Mouse (Mus musculus): ENCODE results near the gene Ccdc83. TPM values are rescaled to one million over a fixed set of nuclear protein-coding genes. Genes with fewer than 3 reads are reported as not detected.
"Not testable (repeated sequence)": the region's sequence is repeated elsewhere in the genome, so short reads cannot be mapped to it uniquely, and the experiment has no call there.

The Ccdc83 gene
- total RNA-seq, 1 experiment from 2014 or later, result not detected

DNA sequence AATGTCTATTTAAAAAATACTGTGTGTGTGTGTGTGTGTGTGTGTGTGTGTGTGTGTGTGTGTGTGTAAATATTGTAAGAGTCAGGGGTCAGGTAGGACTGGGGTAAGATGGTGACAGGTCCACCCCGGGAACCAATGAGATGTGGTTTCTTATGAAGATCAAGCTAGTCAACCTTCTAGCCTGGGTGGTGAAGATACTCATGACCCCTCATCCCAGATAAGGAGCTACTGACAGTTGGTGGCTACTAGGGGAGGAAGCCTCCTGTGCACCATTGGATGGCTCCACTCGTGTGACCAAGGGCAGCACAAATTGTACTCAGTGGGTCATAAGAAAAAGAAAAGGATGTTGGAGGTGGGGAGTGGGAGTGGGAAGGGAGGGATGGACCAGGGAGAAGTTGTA lies 5.7 kb downstream of the Ccdc83 start:
- DNase-seq, result no peak

DNA sequence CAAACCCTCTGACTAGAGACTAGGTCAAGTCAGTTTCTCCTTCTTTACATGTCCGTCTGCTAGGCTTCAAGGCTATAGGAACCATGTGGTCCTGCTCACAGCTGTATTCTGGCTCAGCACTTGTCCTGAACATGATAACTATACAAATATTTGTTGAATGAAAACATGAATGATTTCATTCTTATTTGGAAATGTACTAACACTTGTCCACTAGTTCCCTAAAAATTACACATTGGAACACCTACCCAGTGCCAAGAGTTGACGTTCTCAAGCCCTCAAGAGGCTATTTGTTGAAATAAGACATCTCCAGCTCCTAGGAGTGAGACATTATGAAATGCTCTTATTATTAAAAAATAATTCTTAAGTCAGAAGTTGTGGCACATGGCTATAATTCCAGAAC lies 6.9 kb downstream of the Ccdc83 start:
- no peak for DNase-seq

DNA sequence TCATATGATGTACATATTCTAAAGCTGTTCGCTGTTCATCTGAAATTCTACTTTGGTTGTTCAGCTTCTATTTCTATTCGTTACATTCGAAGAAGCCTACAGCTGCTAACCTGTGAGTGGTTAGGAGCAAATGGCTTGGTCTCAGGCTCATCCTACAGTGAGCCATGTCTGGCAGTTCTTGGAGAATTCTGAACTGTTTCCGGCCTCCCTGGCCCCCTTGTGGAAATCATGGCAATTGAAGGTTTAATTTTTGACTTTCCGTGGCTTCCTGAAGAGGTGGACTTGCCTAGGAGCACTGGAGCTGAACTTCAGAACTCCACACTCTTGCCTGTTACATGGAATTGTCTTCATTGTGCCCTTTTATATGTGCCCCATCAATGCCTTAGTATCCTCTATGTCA lies 12.6 kb downstream of the Ccdc83 start:
- no peak for DNase-seq

DNA sequence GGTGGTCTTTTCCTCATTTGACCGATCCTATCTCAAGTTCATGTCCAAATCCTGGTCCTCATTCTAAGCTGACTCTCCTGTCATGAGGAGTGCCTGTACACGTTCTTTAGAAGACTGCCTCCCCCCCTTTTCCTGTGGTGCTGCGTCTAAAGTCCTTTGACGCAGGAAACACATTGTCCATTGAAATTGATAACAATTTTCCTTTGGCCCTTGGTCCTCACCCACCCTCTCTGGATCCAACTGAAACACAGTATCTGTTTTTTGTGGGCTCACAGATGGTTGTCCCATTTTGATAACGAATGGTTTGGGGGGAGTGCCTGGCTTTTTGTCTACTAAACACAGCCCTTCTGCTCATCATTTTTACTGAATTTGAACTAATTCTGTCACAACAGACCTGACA lies 21.9 kb downstream of the Ccdc83 start:
- DNase-seq, result no peak

DNA sequence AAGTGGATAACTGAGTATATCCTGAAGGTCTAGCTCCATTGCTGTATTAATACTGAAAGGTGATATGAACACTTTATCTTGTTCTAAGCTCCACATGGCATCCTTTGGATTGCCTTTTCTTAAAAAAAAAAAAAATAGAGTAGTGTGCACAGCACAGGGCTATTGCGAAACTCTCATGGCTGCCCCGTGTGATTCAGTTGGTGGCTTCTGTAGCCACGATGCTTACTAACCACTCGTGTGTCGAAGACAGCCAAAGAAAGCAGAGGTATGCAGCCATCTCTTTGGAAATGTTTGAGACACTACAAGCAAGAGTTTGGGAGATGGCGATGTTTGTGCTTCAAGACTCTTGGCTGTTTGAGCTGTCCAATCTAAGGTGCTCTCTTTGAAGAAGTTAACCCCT lies 22.4 kb downstream of the Ccdc83 start:
- no peak for DNase-seq

DNA sequence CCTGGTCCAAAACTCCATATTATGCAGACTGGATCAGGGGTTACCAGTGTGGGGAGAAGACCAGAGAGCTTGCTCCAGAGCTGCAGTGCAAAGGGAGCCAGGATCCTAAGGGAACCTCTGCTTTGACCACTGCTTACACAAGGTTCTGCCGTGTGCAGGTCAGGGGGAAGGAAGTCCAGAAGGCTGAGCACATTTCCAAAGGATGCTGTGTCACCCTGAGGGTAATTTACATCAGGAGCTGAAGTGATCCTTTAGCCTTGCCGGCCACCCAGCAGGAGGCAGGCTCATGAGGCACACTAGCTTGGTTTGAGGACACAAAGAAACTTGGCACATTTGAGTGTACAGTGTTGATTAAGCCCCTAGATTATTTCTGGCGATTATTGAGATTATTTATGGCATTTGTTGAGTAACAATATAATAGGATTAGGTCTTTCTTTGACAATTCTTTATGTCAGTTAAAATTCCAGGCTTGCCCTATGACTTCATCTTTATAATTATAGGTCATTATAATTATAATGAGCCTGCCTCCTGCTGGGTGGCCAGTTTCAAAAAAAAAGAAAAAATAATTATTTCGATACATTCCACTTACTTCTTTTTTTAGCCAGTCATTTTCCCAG lies 29.2 kb downstream of the Ccdc83 start:
- no peak for DNase-seq

DNA sequence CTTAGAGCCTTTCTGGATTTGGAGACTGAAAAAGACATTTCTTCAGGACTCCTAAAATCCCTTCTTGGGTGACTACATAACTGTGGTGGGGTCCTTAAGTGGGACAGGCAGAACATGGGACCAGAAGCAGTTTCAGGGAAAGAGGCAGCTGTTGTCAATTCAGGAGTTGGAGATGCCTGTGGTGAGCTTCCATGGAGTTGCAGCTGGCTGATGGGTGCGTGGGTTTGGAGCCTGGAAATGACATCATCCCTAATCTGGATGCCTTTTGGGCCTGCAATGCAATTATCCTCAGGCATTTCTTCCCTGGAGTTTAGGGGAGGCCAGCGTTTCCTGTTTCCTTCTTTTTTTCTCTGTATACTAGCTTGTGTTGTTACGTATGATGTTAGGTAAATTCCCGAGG lies 31.7 kb downstream of the Ccdc83 start:
- DNase-seq, result no peak

DNA sequence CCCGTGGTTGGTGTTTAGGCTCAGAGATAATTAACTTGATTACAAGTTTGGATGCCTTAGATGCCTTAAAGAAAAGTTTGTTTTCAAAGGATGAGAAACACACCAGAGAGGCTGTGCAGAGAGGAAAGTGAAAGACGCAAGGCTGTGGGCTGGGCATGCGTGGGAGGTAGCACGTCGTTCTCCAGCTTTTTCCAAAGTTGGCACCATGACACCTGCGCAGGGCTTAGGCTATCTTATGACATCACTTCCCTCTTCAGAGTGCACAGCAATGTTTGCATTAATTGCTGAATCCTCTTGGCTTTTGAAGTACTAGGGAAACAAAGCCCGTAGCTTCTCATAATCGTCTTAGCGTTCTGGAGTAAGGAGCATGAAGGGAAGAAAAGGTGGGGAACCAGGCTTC lies 34.1 kb downstream of the Ccdc83 start:
- no peak for DNase-seq

DNA sequence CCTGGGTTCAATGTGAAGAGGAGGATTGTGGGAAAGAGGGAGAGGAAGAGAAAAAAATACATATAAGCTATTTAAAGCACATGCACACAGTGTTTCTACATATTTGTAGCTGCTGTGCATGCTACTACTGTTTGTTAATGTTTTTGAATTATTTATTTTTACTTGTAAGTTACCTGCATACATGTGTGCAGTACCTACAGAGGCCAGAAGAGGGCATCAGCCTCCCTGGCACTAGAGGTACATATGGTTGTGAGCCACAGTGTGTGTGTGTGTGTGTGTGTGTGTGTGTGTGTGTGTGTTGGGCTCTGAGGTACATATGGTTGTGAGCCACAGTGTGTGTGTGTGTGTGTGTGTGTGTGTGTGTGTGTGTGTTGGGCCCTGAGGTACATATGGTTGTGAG lies 36.7 kb downstream of the Ccdc83 start:
- DNase-seq, result not testable (repeated sequence)

DNA sequence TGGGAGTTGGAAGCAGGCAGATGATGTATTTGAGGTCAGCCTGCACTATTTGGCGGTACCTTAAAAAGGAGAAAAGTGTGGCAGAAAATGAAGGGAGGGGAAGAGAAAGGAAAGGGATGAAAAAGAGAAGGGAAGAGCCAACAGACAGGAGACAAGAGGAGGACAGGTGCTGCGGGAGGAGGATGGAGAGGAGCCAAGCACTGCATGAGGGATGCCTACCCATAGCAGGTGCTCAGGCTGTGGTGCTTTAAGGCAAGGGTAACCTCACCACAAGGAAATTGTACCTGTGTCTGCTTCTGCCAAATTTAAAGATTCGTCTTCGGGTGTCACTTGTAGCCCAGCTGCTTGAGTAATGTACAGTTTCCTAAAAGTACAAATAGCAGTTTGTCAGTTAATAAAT lies 37.5 kb downstream of the Ccdc83 start:
- no peak for DNase-seq

DNA sequence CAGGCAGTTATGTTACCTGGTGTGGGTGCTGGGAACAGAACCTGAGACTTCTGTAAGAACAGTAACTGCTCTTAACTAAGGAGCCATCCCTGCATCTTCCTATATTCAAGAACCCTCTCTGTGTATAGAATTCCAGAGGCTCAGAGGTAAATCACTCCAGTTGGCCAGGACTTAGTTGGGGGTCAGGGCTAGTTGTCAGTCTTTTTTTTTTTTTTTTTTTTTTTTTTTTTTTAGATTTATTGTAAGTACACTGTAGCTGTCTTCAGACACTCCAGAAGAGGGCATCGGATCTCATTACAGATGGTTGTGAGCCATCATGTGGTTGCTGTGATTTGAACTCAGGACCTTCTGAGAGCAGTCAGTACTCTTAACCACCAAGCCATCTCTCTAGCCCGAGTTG lies 44.1 kb downstream of the Ccdc83 start:
- no peak for DNase-seq

DNA sequence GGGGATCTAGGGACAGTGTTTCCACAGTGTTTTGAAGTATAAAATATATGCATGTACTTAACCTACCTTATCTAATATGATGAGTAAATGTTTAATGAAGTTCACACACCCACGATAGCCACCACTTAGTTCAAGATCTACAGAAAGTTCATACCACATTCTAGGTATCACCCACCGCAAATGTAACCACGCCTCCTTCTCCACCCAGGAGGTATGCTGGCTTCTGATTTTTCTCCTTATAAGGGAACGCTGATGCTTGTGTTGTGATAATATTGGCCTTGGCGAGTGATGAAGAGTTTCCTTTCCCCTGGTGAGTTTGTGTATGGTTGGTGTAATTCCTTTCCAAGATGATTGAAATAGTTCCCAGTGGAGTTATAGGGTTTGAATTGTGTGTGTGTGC lies 47.5 kb downstream of the Ccdc83 start:
- no peak for DNase-seq

DNA sequence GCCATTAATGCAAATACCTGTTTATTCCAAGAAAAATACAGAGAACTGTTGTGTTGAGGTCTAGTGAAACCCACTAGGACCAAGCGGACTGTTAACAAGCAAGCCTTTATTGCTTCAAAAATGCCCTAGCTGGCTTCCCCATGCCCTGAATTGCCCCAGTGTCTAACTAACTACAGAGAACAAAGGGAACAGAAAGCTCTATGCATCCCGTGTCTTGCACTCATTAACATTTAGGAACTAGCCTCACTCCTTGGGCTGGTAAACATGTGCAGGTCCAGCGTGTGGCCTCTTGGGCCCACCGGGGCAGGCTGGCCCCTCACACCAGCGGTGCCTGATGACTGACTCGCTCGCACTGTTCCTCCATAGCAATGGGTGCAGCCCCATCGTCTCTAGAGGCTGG lies 49.1 kb downstream of the Ccdc83 start:
- DNase-seq, result no peak

DNA sequence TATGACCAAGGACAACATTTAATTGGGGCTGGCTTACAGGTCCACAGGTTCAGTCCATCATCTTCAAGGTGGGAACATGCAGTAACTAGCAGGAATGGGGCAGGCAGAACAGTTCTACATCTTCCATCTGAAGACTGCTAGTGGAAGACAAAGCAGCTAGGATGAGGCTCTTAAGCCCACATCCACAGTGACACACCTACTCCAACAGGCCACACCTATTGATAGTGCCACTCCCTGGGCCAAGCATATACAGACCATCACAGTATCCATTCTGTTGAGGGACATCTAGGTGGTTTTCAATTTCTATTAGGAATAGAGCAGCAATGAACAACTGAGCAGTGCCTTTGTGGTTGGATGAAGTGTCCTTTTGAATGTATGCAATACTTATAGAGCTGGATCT lies 54.6 kb downstream of the Ccdc83 start:
- no peak for DNase-seq

DNA sequence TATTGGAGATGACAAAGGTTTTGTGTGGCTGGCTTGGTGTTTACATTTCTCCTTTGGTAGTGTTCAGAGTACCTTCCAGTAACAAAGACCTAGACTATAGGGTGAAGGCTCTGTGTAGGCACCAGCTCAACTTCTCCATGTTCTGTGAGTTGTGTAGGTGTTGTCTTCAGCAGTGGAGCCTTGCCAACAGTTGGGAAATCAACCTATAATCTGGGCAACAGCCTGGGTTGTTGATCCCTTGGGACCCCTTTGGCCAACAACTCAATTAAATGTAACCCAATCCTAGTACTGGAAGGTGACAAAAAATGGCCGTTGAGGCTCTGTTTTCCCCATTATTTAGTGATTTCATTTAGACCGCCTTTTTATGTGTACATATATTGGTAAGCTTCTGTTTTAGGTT lies 55.5 kb downstream of the Ccdc83 start:
- DNase-seq, result peak; percentile 8

DNA sequence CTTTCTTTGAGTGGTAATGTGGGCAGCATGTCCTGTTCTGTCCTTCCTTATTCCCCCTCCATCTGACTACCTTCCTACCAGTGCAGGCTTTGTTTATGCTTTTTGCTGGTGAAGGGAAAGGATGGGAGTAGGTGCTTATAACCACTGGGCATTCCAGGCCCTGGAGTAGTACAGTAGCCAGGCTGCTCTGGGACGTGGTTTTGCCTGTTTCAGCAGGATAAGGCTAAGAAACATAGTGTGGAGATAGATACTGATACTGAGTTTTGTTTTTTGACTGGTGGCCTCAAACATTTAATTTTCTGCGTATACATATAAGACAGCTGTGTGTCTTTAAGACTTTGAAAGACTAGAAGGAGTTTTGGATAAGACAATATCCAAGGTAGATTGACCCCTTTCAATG lies 61.7 kb downstream of the Ccdc83 start:
- DNase-seq, result no peak

DNA sequence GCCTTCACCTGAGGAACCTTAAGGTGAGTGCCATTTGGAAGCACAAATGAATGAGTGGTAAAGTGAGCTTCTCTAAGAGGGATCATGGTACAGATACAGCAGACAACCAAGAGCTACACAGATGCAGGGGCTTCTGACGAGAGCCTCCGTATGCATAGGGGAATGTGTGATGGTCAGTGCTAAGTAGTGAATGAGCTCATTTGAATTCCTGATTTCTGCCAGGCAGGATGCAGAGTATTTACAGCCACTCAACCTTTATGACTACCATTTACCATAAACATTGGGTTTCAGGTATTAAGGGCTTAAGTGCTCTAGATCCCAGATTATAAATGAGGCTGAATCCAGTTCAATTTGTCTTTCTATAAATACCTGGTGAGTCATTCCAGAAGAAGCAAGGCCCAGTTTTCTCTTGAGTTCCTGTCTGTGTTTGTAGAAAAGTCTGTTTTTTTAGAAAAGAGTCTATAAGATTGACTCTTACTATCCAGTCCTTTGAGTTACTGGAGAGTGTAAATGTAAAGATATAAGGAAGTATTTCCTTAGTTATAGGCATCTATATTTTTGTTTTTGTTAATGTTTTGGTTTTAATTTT lies 63.6 kb downstream of the Ccdc83 start:
- DNase-seq, result no peak

DNA sequence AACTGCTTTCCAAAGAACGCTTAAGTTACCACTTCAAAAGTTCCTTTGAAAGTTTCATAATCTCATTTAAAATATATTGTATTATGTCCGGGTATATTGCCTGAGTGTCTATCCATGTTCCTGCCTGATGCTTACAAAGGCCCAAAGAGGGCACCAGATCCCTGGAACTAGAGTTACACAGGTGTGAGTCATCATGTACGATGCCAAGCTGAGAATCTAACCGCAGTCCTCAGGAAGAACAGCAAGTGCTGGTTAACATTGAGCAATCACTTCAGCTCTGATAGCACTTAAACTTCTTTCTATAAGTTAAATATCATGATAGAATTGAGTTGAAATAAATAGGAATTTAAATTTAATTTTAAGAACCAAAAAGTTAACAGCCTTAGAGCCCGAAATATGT lies 65.3 kb downstream of the Ccdc83 start:
- DNase-seq, result no peak

DNA sequence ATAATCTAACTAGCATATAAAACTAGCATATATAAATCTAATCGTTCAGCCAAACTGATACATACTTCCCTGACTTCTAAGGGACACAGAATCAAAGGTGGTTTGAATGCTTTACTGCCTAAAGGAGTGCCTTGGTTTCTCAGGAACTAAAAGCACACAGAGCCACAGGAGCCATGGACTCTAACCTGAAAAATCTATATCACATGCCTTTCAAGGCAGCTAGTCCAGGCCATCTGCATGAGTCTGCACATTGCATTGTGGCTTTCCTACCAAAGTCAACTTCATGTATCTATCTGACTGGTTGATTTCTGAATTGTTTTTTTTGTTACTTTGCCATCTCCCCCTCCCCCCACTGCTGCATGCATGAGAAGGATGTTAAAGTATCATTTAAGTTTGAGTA lies 84.9 kb downstream of the Ccdc83 start:
- no peak for DNase-seq

DNA sequence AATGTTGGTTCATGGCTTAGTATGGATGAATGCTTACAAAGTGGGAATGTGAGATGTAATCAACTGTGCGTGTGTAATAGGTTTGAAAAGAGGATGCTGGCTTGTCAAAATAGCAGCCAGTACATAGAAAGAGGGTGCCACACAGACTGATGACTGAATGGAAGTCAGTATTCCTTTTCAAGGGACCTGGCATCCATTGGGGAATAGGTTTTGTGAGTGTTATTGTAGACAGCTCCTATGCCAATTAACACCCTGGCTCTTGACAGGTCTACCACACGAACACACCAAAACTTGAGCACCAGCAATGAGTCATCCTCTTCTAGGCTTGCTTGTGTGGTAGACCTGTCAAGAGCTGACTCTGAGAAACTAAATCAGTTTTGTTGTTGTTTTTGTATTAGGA lies 90.0 kb downstream of the Ccdc83 start:
- DNase-seq, result no peak
